Mouse (Mus musculus) kidney, adult 2 months (tissue): ENCODE results near the gene Rnf220.

Experiments
- CTCF ChIP-seq: fragments of 200-500 bp; conservative IDR thresholded peaks from 2 replicates; pipeline ENCODE4 v1.5.1; 2011; ENCODE audit warnings: low read depth, mild to moderate bottlenecking, control low read depth, low read length, moderate library complexity, mixed read lengths; ENCODE audit not compliant: insufficient read depth, insufficient read length
- POLR2A ChIP-seq: fragments of 200-500 bp; IDR thresholded peaks from one replicate; pipeline ENCODE4 v1.6.1; 2011; ENCODE audit warnings: low read depth, low read length, control low read depth

DNA sequence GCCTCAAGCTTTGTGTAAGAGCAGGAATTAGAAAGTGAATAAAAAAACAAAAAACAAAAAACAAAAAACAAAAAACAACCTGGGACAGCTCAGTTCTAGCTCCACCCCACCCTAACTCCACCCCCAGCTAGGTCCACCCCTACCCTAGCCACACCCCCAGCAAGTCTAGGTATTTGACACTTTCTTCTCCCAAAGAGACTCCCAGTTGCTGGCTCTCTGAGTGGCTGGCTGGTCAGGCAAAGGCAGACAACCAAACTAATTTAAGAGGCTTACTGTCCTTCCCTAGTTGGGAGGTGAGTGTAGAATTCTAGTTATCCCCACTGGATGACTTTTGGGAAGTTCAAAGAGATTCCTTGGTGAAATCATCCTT is 22.9 kb downstream of the Rnf220 start:
- TF ChIP-seq CTCF (no peak), POLR2A (no peak)
